Mouse (Mus musculus): ENCODE data around the gene Camk1d.

Camk1d gene

GRCm38 (mm10) chr2:5707871-5708733 is 6.2 kb downstream of the Camk1d start:
- no peak for DNase-seq

GRCm38 (mm10) chr2:5706618-5707017 is 7.7 kb downstream of the Camk1d start:
- DNase-seq: peak; percentile 44

- no peak for DNase-seq
These were observed 11.9 kb downstream of the Camk1d start for GRCm38 (mm10) chr2:5702370-5702769.

GRCm38 (mm10) chr2:5700931-5701330 is 13.4 kb downstream of the Camk1d start:
- DNase-seq: no peak

- DNase-seq: no peak
These were observed 15.9 kb downstream of the Camk1d start for GRCm38 (mm10) chr2:5698451-5698850.

GRCm38 (mm10) chr2:5694094-5694493 is 20.2 kb downstream of the Camk1d start:
- no peak for DNase-seq

GRCm38 (mm10) chr2:5691729-5692128 is 22.6 kb downstream of the Camk1d start:
- no peak for DNase-seq

GRCm38 (mm10) chr2:5683366-5683765 is 30.9 kb downstream of the Camk1d start:
- no peak for DNase-seq

GRCm38 (mm10) chr2:5681909-5682308 is 32.4 kb downstream of the Camk1d start:
- DNase-seq: no peak

- DNase-seq: no peak
These were observed 33.0 kb downstream of the Camk1d start for GRCm38 (mm10) chr2:5681302-5681701.

GRCm38 (mm10) chr2:5679055-5679454 is 35.3 kb downstream of the Camk1d start:
- no peak for DNase-seq

- DNase-seq: no peak
These were observed 36.8 kb downstream of the Camk1d start for GRCm38 (mm10) chr2:5677472-5677871.

GRCm38 (mm10) chr2:5676786-5677185 is 37.5 kb downstream of the Camk1d start:
- no peak for DNase-seq

GRCm38 (mm10) chr2:5676143-5676483 is 38.2 kb downstream of the Camk1d start:
- no peak for DNase-seq

- peak; percentile 71 for DNase-seq
These were observed 38.7 kb downstream of the Camk1d start for GRCm38 (mm10) chr2:5675431-5676142.

GRCm38 (mm10) chr2:5674512-5674911 is 39.8 kb downstream of the Camk1d start:
- DNase-seq: no peak

- DNase-seq: no peak
These were observed 40.5 kb downstream of the Camk1d start for GRCm38 (mm10) chr2:5673816-5674215.

- DNase-seq: no peak
These were observed 41.3 kb downstream of the Camk1d start for GRCm38 (mm10) chr2:5672906-5673589.

GRCm38 (mm10) chr2:5670146-5670545 is 44.2 kb downstream of the Camk1d start:
- DNase-seq: no peak

GRCm38 (mm10) chr2:5669498-5670040 is 44.7 kb downstream of the Camk1d start:
- no peak for DNase-seq

GRCm38 (mm10) chr2:5668940-5669339 is 45.4 kb downstream of the Camk1d start:
- no peak for DNase-seq

GRCm38 (mm10) chr2:5663499-5663898 is 50.8 kb downstream of the Camk1d start:
- no peak for DNase-seq

- no peak for DNase-seq
These were observed 52.4 kb downstream of the Camk1d start for GRCm38 (mm10) chr2:5661946-5662345.
